Mouse (Mus musculus) heart, embryonic 16.5 days (tissue): ENCODE results near the gene Gan. TPM values are rescaled to one million over a fixed set of nuclear protein-coding genes. Genes with fewer than 3 reads are reported as not detected.

ENCODE experiments used
- ATAC-seq: fragments of 200-750 bp; cut with Nextera tagmentation; replicated peaks from 2 replicates; pipeline ENCODE4 v1.8.0; 2017; ENCODE audit warnings: moderate number of reproducible peaks; ENCODE audit not compliant: insufficient read depth, low FRiP score; ENCODE audit errors: extremely low read depth
- H3K27ac ChIP-seq: fragments of 300-500 bp; sonication (generic); 2 replicates; pipeline ENCODE4 v1.5.1; 2014; ENCODE audit warnings: mild to moderate bottlenecking, low read length, control low read depth, moderate library complexity
- H3K27me3 ChIP-seq: fragments of 300-500 bp; sonication (generic); 2 replicates; pipeline ENCODE4 v1.6.1; 2014; ENCODE audit warnings: low read length, mixed read lengths; ENCODE audit not compliant: control insufficient read depth, insufficient read depth
- H3K36me3 ChIP-seq: fragments of 300-500 bp; sonication (generic); 2 replicates; pipeline ENCODE4 v1.6.1; 2014; ENCODE audit not compliant: control insufficient read depth, insufficient read depth
- H3K4me1 ChIP-seq: fragments of 300-500 bp; sonication (generic); 2 replicates; pipeline ENCODE4 v1.6.1; 2014; ENCODE audit warnings: low read length, mixed read lengths; ENCODE audit not compliant: control insufficient read depth, insufficient read depth
- H3K4me2 ChIP-seq: fragments of 300-500 bp; sonication (generic); 2 replicates; pipeline ENCODE4 v1.6.1; 2014; ENCODE audit warnings: low read depth, mild to moderate bottlenecking, control low read depth, low read length
- H3K4me3 ChIP-seq: fragments of 300-500 bp; sonication (generic); 2 replicates; pipeline ENCODE4 v1.5.1; 2014; ENCODE audit warnings: mild to moderate bottlenecking, control low read depth, low read length
- H3K9ac ChIP-seq: fragments of 300-500 bp; sonication (generic); 2 replicates; pipeline ENCODE4 v1.6.1; 2014; ENCODE audit warnings: low read length, control low read depth
- H3K9me3 ChIP-seq: fragments of 300-500 bp; sonication (generic); replicated peaks from 2 replicates; pipeline ENCODE4 v1.6.1; 2016; ENCODE audit warnings: low read length; ENCODE audit not compliant: control insufficient read depth
- WGBS: fragments of 180-500 bp; shearing (Covaris S2); extraction: QIAGEN DNeasy Blood & Tissue Kit; methylation state at CpG from one replicate; pipeline ENCODE4 v1.1.7; 2014; 5-methylcytosine and 5-hydroxymethylcytosine counted together
- polyA plus RNA-seq: library from polyadenylated mRNA; unstranded; fragments of >200 nt; fragmentation: Nextera tagmentation; extraction: Ambion mirVana; gene quantifications from 2 replicates; pipeline ENCODE4 v1.2.1, GENCODE M21; 2015

Gan gene
- polyA plus RNA-seq, 1 experiment from 2014 or later, result 1.0 TPM

GRCm38 (mm10) chr8:117167243-117167883, 9.4 kb downstream of the Gan start:
- no peak for ATAC-seq
- H3K4me2 ChIP-seq, result no peak overlapping the region
- H3K9ac ChIP-seq, result no peak overlapping the region
- H3K27ac ChIP-seq, result no peak overlapping the region
- WGBS, result 59% methylated on average over 8 of the region's 8 CpGs
- no peaks in the 10 kb centered on the region for H3K9me3 ChIP-seq
- peaks cover 8% of the 10 kb centered on the region for H3K4me1 ChIP-seq
- H3K4me3 ChIP-seq, result no peak overlapping the region
- no peaks in the 10 kb centered on the region for H3K27me3 ChIP-seq
- H3K36me3 ChIP-seq, result no peaks in the 10 kb centered on the region

DNA sequence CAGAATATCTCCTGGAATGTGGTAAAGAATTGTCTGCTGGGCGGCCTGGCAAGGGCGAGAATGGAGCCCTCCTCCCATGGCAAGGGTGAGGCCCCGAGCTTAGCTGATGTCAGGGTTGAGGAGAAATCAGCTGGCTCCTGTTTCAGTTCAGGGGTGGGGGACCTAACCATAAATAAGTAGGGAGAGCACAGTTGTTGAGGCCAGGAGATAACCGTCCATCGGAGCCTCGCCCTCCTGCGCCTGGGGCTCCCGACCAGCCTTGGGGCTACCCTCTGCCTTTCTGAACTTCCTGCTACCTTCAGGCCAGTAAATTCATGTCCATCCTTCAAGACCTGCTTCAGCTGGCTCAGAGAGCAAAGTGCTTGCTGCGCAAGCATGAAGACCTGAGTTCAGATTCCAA, 10.4 kb downstream of the Gan start:
- no peaks in the 10 kb centered on the region for H3K9me3 ChIP-seq
- no peak overlapping the region for H3K27ac ChIP-seq
- 56% methylated on average over 9 of the region's 9 CpGs for WGBS
- H3K9ac ChIP-seq, result no peak overlapping the region
- H3K4me3 ChIP-seq, result no peak overlapping the region
- H3K36me3 ChIP-seq, result no peaks in the 10 kb centered on the region
- H3K4me2 ChIP-seq, result no peak overlapping the region
- peaks cover 12% of the 10 kb centered on the region for H3K4me1 ChIP-seq
- H3K27me3 ChIP-seq, result no peaks in the 10 kb centered on the region
- ATAC-seq, result no peak; the same call in 1 of the 2 replicates

DNA sequence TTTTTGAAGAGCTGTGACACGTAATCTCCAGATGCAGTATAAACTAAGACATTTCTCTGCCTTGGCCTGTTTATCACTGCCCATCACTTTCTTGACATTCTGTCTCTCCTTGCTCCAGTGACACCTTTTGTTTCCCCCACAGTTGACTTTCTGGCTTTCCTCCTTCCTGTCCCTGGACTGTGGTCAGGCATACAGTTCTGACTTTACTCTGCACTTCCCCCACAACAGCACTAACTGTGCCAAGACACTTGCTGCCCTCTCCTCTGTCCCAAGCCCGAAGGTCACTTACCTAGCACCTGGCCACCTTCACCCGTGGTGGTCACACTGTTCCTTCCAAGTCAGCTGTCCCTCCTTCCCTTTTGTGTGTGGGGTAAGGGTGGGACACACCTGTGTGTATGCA, 13.9 kb downstream of the Gan start:
- Histone ChIP-seq H3K9ac (no peak overlapping the region), H3K27ac (no peak overlapping the region), H3K27me3 (no peaks in the 10 kb centered on the region), H3K36me3 (no peaks in the 10 kb centered on the region), H3K4me1 (peaks cover 12% of the 10 kb centered on the region), H3K4me3 (no peak overlapping the region), H3K4me2 (no peak overlapping the region), H3K9me3 (no peaks in the 10 kb centered on the region)
- ATAC-seq, result no peak
- 77% methylated on average over 3 of the region's 3 CpGs for WGBS

GRCm38 (mm10) chr8:117172904-117173303, 15.0 kb downstream of the Gan start:
- Histone ChIP-seq H3K36me3 (no peaks in the 10 kb centered on the region), H3K4me3 (no peak overlapping the region), H3K9ac (no peak overlapping the region), H3K27ac (no peak overlapping the region), H3K27me3 (no peaks in the 10 kb centered on the region), H3K4me1 (peaks cover 10% of the 10 kb centered on the region), H3K9me3 (no peaks in the 10 kb centered on the region), H3K4me2 (no peak overlapping the region)
- 20% methylated on average over 7 of the region's 7 CpGs for WGBS
- ATAC-seq, result peak; percentile 44; the same call in 1 of the 2 replicates

GRCm38 (mm10) chr8:117173690-117174089, 15.8 kb downstream of the Gan start:
- no peaks in the 10 kb centered on the region for H3K27me3 ChIP-seq
- no peaks in the 10 kb centered on the region for H3K9me3 ChIP-seq
- H3K4me1 ChIP-seq, result peaks cover 4% of the 10 kb centered on the region
- no peak overlapping the region for H3K4me2 ChIP-seq
- no peaks in the 10 kb centered on the region for H3K36me3 ChIP-seq
- 67% methylated on average over 3 of the region's 3 CpGs for WGBS
- ATAC-seq, result no peak
- H3K27ac ChIP-seq, result no peak overlapping the region
- H3K4me3 ChIP-seq, result no peak overlapping the region
- no peak overlapping the region for H3K9ac ChIP-seq

DNA sequence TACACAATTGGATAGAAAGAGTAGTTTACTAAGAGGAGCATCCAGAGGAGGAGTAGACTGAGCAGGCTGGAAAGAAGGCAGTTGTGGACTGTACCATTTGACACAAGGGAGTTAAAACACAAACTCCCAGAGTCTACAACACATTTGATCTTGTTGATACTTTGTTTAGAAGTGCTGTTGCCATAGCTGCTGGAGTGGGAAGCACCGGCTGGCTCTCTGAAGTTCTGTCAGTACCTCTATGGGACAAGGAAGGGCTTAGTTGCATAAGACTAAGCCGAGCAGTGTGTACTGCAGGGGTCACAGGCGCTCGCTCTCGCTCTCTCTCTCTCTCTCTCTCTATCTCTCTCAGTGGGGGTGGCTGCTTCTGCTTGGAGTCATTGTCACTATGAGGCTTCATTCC, 16.6 kb downstream of the Gan start:
- 81% methylated on average over 5 of the region's 5 CpGs for WGBS
- Histone ChIP-seq H3K9ac (no peak overlapping the region), H3K4me1 (peaks cover 4% of the 10 kb centered on the region), H3K36me3 (no peaks in the 10 kb centered on the region), H3K9me3 (no peaks in the 10 kb centered on the region), H3K4me2 (no peak overlapping the region), H3K4me3 (no peak overlapping the region), H3K27ac (no peak overlapping the region), H3K27me3 (no peaks in the 10 kb centered on the region)
- no peak for ATAC-seq

GRCm38 (mm10) chr8:117176308-117176707, 18.4 kb downstream of the Gan start:
- no peak for ATAC-seq
- WGBS, result 65% methylated on average over 5 of the region's 5 CpGs

DNA sequence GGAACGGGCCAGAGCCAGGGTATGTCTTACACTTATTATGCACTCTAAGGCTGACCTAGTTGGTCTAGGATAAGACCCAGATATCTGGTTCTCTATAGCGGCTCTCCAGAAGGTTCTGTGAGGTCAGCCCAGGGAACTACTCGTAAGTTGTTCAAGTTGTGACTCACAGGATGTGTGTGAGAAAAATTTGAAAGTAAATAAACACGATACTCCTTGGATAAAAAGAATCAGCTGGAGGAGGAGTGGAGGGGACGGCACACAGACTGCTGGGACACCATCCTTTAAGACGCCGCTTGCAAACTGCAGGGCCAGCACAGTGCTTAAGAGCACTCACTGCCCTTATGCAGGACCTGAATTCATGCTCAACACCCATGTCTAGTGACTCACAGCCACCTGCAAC, 19.3 kb downstream of the Gan start:
- 74% methylated on average over 7 of the region's 7 CpGs for WGBS
- Histone ChIP-seq H3K27ac (no peak overlapping the region), H3K4me3 (no peak overlapping the region), H3K4me2 (no peak overlapping the region), H3K9me3 (no peaks in the 10 kb centered on the region), H3K9ac (no peak overlapping the region), H3K36me3 (no peaks in the 10 kb centered on the region), H3K4me1 (peaks cover 4% of the 10 kb centered on the region), H3K27me3 (no peaks in the 10 kb centered on the region)
- no peak for ATAC-seq

More at GRCm38 (mm10) chr8:117176308-117176707, 18.4 kb downstream of the Gan start:
- Histone ChIP-seq H3K27ac (no peak overlapping the region), H3K36me3 (no peaks in the 10 kb centered on the region), H3K4me3 (no peak overlapping the region), H3K4me1 (peaks cover 4% of the 10 kb centered on the region), H3K9ac (no peak overlapping the region), H3K27me3 (no peaks in the 10 kb centered on the region), H3K9me3 (no peaks in the 10 kb centered on the region), H3K4me2 (no peak overlapping the region)

DNA sequence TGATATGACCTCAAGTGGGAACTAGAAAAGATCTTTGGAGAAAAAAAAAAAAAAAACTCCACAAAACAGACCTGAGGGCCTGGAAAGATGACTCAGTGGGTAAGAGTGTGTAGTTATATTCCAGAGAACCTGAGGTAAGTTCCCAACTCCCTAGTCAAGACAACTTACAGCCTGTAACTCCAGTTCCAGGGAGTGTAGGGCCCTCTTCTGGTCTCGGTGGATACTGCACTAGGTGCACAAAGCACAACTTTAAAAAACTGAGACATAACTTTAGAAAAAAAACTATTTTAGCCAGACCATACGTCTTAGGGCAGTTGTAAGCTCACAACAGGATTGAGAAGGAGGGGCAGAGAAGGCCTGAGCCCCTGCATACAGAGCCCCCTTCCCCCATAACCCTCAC, 20.1 kb downstream of the Gan start:
- ATAC-seq, result no peak
- Histone ChIP-seq H3K27me3 (no peaks in the 10 kb centered on the region), H3K4me3 (no peak overlapping the region), H3K27ac (no peak overlapping the region), H3K9ac (no peak overlapping the region), H3K4me2 (no peak overlapping the region), H3K36me3 (no peaks in the 10 kb centered on the region), H3K4me1 (no peaks in the 10 kb centered on the region), H3K9me3 (no peaks in the 10 kb centered on the region)
- 85% methylated on average over 2 of the region's 2 CpGs for WGBS
